Mouse (Mus musculus) forebrain, embryonic 15.5 days (tissue): ENCODE data around the gene Hhex. TPM values are rescaled to one million over a fixed set of nuclear protein-coding genes. Genes with fewer than 3 reads are reported as not detected.

ENCODE experiments used
- ATAC-seq: fragments of 200-750 bp; cut with Nextera tagmentation; replicated peaks from 2 replicates; pipeline ENCODE4 v1.8.0; 2017; ENCODE audit warnings: mild to moderate bottlenecking, moderate TSS enrichment, moderate library complexity
- H3K27ac ChIP-seq: fragments of 300-500 bp; sonication (generic); replicated peaks from 2 replicates; pipeline ENCODE4 v1.5.1; 2015; ENCODE audit warnings: mild to moderate bottlenecking, inconsistent platforms
- H3K27me3 ChIP-seq: fragments of 300-500 bp; sonication (generic); 2 replicates; pipeline ENCODE4 v1.6.1; 2015; ENCODE audit warnings: inconsistent platforms
- H3K36me3 ChIP-seq: fragments of 300-500 bp; sonication (generic); 2 replicates; pipeline ENCODE4 v1.6.1; 2015; ENCODE audit warnings: mild to moderate bottlenecking, inconsistent platforms
- H3K4me1 ChIP-seq: fragments of 300-500 bp; sonication (generic); 2 replicates; pipeline ENCODE4 v1.6.1; 2015; ENCODE audit warnings: inconsistent platforms
- H3K4me2 ChIP-seq: fragments of 300-500 bp; sonication (generic); replicated peaks from 2 replicates; pipeline ENCODE4 v1.6.1; 2015; ENCODE audit warnings: mild to moderate bottlenecking, inconsistent platforms
- H3K4me3 ChIP-seq: fragments of 300-500 bp; sonication (generic); 2 replicates; pipeline ENCODE4 v1.5.1; 2015; ENCODE audit warnings: mild to moderate bottlenecking, inconsistent platforms
- H3K9ac ChIP-seq: fragments of 300-500 bp; sonication (generic); replicated peaks from 2 replicates; pipeline ENCODE4 v1.6.1; 2015; ENCODE audit warnings: mild to moderate bottlenecking, inconsistent platforms
- H3K9me3 ChIP-seq: fragments of 300-500 bp; sonication (generic); 2 replicates; pipeline ENCODE4 v1.6.1; 2016; ENCODE audit warnings: inconsistent platforms
- WGBS: fragments of 180-500 bp; shearing (Covaris S2); methylation state at CpG from one replicate; pipeline ENCODE4 v1.1.7; 2015; ENCODE audit warnings: mixed read lengths; 5-methylcytosine and 5-hydroxymethylcytosine counted together
- polyA plus RNA-seq: library from polyadenylated mRNA; unstranded; fragments of >200 nt; fragmentation: Nextera tagmentation; extraction: Ambion mirVana; gene quantifications from 2 replicates; pipeline ENCODE4 v1.2.1, GENCODE M21; 2015

Gene Hhex
- polyA plus RNA-seq, 1 experiment from 2014 or later: 4.1 TPM

DNA sequence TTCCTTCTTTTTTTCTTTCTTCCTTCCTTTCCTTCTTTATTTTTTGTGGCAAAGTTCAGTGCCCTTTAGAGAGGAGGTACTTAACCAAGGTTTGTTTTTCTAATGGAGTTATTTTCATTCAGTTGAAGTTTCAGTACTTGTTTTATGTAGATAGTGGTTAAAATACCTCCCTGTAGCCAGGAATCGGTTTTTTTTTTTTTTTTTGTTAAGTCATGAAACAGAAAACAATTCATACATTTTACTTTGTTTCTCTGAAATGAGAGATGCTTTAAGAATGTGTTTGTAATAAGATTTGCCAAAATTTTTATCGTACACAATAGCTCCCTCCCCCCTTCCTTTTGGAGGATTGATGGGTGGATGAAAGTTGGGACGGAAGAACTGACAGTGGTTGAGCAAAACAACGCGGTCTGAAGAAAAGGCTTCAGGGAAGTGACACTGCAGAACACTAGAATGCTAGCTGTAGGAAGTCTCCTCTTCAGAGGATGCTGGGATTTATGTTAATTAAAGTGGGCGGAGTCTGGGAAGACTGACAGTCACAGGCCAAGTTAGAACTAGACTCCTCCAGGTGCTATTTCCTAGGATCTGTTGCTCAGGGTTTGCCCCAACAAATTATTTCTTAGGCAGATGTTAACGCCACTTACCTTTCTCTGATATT, 54.1 kb downstream of the Hhex start:
- 70% methylated on average over 7 of the region's 7 CpGs for WGBS
- H3K27me3 ChIP-seq: no peaks in the 10 kb centered on the region
- H3K27ac ChIP-seq: no peak overlapping the region
- no peak overlapping the region for H3K4me2 ChIP-seq
- H3K9me3 ChIP-seq: no peaks in the 10 kb centered on the region
- no peaks in the 10 kb centered on the region for H3K36me3 ChIP-seq
- no peak overlapping the region for H3K4me3 ChIP-seq
- H3K9ac ChIP-seq: no peak overlapping the region
- H3K4me1 ChIP-seq: no peaks in the 10 kb centered on the region
- ATAC-seq: no peak

Other genes starting within 250 kb of the Hhex start
- gene March5, start 227.3 kb upstream of the Hhex start, polyA plus RNA-seq: 124 and 135 TPM in 2 replicates
- 7.4 and 10.1 TPM in 2 replicates for gene Cpeb3, start 226.2 kb upstream of the Hhex start, polyA plus RNA-seq
- 27.2 and 30.1 TPM in 2 replicates for gene Ide, start 97.0 kb upstream of the Hhex start, polyA plus RNA-seq
- gene Kif11, start 58.4 kb upstream of the Hhex start, polyA plus RNA-seq: 36.3 and 38.9 TPM in 2 replicates
- 22.0 and 22.1 TPM in 2 replicates for gene Exoc6, start 115.6 kb downstream of the Hhex start, polyA plus RNA-seq